Mouse (Mus musculus): Measurements from ENCODE around the gene Olfr1000.
"Not testable (repeated sequence)": the region's sequence is repeated elsewhere in the genome, so short reads cannot be mapped to it uniquely, and the experiment has no call there.

The Olfr1000 gene

GRCm38 (mm10) chr2:85611803-85612202 is at the start of gene Olfr1000:
Gene Olfr1000 (minus strand): TSS chr2:85611903.
- ATAC-seq (ENCODE audit: insufficient number of reproducible peaks, low FRiP score, low TSS enrichment): no peak

DNA sequence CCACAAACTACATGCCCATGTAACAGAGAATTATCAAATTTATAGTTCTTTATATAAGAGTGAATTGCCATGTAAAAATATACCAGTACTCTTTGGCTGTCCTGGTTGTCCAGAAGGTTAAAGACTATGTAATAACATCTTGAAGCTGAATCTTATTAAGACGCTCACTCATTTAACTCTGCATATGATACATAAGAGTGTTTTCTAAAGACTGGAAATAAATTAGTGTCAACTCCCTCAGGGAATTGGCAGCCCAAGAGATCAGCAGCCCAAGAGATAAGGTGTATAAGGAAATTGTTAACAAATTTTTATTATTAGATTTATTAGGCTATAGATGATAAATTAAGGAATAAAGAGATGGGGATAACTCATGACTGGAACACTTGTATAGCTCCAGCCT is 38.9 kb upstream of the Olfr1000 start, which contains the start of gene Olfr1002:
Olfr1002 (minus strand) TSS at position 101 of the 400 bp plus-strand sequence.
- no peak for ATAC-seq (ENCODE audit: insufficient number of reproducible peaks, low FRiP score, low TSS enrichment)

DNA sequence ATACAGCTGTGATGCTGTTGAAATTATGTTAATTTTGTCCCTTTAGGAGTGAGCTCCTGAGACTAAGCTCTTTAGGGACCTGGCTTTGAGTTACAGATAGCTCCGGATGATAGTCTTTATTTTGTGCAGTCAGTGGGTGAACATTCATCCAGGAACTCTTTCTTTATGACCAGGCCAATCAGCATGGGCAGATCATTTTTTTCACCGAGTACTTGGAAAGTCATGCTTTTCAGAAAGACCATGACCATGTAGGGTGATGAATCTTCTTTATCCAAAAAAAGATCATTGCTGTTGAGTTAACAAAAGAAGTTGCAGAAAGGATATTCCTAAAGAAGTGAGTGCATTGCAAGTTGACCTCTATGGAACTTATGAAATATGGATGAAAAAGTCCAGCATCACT is 23.1 kb downstream of the Olfr1000 start, which contains the start of gene Olfr998:
Olfr998 (plus strand) TSS at position 301 of the 400 bp plus-strand sequence.
- ATAC-seq (ENCODE audit: insufficient number of reproducible peaks, low FRiP score, low TSS enrichment): not testable (repeated sequence)

- no peak for ATAC-seq (ENCODE audit: insufficient number of reproducible peaks, low FRiP score, low TSS enrichment)
Observed at GRCm38 (mm10) chr2:85578915-85579314, 32.8 kb downstream of the Olfr1000 start, which contains the start of gene Olfr996. Gene Olfr996 (plus strand): TSS chr2:85579215.

DNA sequence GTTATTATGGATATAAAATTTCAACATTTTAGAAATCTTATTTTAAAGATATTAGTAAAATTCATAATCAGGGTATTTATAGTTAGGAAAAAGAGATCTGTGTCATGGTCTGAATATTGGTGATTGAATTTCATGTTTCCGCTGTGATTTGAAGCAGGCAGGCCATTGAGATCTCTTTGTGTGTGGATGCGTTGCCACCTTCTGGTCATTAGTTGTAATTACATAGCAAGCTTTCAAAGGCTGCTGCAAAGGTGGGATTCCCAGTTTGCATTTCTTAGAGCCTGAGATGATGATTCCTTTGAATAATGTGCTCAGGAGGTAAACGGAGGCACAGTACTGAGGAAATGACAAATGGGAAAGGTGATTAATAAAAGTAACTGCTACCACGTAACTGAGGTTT is 50.5 kb downstream of the Olfr1000 start:
- no peak for ATAC-seq (ENCODE audit: insufficient number of reproducible peaks, low FRiP score, low TSS enrichment)

- ATAC-seq (ENCODE audit: insufficient number of reproducible peaks, low FRiP score, low TSS enrichment): no peak
Observed at GRCm38 (mm10) chr2:85560226-85560625, 51.5 kb downstream of the Olfr1000 start.

All from cerebellum, adult (tissue).